Mouse (Mus musculus) adrenal gland, postnatal 25 days (tissue): ENCODE data around the gene Srpk2. TPM values are rescaled to one million over a fixed set of nuclear protein-coding genes. Genes with fewer than 3 reads are reported as not detected.
"Not testable (repeated sequence)": the region's sequence is repeated elsewhere in the genome, so short reads cannot be mapped to it uniquely, and the experiment has no call there.

Experiments used
- DNase-seq: peaks from one replicate; pipeline ENCODE4 v3.0.0; 2021; ENCODE audit warnings: mixed read lengths
- total RNA-seq: library from RNA; stranded (reverse); gene quantifications from 2 replicates; pipeline ENCODE4 v1.2.3, GENCODE M21; 2021

The Srpk2 gene
- total RNA-seq, 1 experiment from 2014 or later = 57.0 TPM

- DNase-seq = no peak
Measured at GRCm38 (mm10) chr5:23566382-23566781, 118.0 kb downstream of the Srpk2 start.

DNA sequence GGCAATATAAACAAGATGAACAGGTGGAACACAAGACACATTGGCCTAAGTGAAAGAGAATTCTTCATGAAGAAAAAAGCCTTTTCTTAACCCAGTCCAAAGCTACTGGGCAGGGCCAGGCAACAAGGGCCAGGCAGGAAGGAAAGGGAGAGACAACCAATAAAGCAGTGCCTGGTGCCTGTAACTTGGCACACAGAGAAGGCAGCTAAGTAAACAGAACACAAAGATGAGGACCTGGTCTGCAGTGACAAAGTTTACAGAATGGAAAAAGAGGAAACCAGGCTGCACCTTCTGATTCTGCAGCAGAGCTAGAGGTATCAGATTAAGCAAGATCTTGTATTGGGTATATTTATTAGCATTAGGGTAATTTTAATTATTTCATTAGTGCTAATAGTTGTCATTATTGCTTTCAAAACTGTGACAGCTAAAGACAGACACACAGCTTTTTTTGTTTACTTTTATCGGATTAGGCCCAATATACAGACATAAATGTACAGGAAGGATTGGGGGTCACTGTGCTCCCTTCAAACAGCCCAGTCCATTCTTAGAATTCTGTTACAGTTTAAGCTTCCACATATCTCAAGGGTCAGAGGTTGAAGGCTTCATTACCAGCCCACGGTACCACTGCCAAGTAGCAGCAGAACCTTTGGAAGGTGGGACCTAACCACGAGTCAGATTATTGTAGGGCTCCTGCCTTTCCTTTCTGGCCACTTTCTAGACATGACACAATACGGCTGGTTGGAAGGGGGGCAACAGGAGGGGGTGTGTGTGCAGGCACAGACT, 121.9 kb downstream of the Srpk2 start:
- DNase-seq = no peak

- DNase-seq = no peak
Measured at GRCm38 (mm10) chr5:23561227-23561626, 123.2 kb downstream of the Srpk2 start.

DNA sequence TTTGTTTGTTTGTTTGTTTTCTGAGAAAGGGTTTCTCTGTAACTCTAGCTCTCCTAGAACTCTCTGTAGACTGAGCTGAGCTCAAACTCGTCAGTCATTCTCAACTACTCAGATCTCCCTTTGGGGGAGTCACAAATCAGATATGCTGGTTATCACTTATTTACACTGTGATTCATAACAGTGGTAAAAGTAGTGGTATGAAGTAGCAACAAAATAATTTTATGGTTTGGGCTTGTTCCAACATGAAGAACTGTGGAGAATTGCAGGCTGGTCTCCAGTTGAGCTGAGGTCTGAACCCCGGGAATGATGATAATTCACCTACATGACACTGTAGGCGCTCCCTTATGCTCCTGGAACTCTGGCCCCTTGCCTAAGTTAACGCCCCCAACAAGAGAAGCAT, 124.2 kb downstream of the Srpk2 start:
- no peak for DNase-seq

DNA sequence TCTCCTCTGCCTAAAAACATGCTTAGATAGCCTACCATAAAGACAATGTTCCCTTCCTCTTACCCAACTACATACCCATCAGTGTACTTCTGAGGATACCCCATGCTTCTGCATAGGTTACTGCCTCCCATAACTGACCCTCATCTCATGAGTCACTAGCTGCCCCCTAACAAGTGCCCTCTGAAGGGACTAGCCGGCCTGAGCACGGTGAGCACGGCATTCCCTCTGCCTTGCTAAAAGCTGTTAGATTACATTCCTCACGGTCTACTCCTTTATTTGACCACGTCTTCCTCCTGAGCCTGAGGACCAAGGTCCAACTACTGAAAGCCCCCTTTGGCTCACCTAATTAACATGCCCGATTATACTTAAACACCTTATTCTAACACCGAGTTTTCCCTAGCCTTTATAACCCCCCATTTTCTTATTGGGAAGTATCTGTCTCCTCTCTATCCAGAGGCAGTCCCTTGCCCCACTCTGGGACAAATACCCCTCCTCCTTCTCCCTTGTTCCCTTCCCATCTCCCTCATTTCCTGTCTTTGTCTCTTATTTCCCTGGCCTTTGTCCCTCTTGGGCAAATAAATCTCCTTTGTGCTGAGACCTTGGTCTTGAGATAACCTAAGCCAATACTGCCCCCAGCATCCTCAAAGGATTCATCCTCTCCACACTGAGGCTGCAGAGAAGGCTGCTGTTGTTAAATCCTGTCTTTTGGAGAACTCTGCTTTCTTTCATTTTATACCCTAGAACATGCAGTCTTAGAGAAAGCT, 128.2 kb downstream of the Srpk2 start:
- no peak for DNase-seq

DNA sequence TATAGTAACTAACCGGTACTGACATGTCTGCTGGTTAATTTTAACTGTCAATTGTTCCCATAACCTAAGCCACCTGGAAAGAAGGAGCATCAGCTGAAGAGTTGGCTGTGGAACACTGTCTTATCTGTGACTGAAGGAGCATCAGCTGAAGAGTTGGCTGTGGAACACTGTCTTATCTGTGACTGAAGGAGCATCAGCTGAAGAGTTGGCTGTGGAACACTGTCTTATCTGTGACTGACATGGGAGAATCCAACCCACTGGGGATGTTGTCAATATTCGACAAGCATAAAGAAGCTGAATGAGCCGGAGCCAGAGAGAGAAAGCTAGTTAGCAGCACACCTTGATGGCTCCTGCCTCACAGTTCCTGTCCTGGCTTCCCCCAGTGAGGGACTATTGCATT, 131.1 kb downstream of the Srpk2 start:
- DNase-seq = not testable (repeated sequence)

DNA sequence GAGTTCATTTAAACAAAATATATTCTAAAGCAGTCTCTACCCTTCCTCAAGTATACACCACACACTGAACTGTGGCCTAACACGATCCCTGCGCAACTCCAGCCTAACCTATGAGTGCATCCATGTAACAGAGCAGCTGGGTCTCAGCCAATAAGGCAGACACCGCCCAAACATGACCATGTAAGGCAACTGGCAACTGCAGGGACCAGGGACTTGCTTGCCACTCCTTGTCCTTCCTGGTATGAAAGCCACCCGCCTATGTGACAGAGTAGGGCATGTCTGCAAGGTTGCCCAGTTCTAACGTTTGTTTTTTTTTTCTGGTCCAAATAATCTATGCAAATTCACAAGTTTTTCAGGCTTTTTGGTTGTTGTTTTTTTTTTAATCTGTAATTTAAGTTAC, 132.7 kb downstream of the Srpk2 start:
- no peak for DNase-seq

GRCm38 (mm10) chr5:23535692-23536091, 148.7 kb downstream of the Srpk2 start:
- DNase-seq = no peak

DNA sequence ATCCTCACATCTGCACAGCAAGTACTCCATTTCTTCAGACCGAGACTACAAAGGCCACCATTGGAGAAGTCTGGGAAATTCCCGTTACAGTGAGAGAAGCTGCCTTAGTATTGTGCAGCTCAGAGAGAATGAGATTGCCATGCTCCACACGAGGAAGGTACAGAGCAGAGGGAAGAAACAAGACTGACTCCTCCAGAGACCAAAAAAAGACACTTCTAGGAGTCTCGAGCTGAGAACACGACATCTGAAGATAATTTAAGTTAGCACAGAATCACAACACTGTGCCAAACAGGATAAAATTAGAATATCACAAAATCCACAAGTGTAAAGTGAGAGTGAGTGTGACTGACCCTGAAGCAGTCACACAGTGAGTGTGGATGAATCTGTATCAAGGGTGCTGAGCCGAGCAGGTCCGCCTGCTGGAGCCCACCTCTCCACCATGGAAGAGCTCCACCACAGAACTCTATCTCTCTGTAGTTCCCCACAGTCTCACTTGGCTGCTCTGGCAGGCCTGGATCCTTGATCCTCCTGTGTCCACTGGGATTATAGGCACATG, 152.8 kb downstream of the Srpk2 start:
- no peak for DNase-seq

DNA sequence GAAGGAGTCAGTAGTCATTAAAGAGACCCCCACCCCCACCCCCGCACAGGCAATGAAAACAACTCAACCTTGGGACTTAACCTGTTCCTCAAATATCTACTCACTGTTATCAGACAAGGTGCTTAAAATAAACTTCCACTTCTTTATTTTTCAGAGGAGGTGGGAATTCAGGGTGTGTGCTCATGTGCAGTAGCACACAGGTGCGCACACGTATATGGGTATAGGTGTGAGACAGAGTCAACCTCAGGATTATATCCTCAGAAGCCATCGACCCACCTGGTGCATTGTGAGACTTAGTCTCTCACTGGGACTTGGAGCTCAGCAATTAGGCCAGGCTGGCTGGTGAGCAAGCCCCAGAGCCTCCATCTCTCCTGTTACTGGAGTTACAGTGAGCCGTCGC, 153.3 kb downstream of the Srpk2 start:
- no peak for DNase-seq

- no peak for DNase-seq
Measured at GRCm38 (mm10) chr5:23524621-23525020, 159.8 kb downstream of the Srpk2 start.

DNA sequence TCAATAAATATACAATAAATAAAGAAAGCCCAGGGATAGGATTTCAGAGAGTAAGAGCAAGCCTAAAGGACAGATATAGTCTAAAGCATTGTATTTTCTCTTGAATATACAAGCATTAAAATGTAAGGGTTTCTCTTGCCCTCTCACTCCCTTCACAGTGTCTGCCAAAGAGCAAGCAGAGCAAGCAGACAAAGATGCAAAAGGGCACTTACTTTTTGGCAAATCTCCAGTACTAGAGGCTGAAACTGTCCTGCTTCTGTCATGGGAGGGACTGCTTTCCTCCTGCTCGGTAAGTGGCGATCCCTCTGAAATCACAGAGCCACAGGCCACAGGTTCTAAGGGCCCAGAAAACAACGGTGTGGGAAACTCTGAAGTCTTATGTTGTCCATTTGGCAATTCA, 160.5 kb downstream of the Srpk2 start:
- no peak for DNase-seq

DNA sequence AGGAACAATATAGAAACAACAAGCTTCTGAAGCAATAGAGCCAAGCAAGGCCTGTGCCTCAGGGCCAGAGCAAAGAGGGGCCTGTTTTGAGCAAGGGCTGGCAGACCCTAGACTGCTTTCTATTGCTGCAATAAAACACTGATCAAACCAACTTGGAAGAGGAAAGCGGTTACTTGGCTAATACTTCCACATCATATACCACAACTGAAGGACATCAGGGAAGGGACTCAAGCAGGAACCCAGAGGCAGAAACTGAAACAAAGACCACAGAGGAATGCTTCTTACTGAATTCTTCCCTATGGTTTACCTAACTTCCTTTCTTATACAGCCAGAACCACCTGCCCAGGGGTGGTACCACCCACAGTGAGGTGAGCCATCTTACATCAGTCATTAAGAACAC, 162.8 kb downstream of the Srpk2 start:
- no peak for DNase-seq

- DNase-seq = no peak
Measured at GRCm38 (mm10) chr5:23519679-23520078, 164.7 kb downstream of the Srpk2 start.

GRCm38 (mm10) chr5:23518673-23519072, 165.7 kb downstream of the Srpk2 start:
- DNase-seq = no peak

- no peak for DNase-seq
Measured at GRCm38 (mm10) chr5:23517839-23518238, 166.6 kb downstream of the Srpk2 start.

GRCm38 (mm10) chr5:23516962-23517361, 167.5 kb downstream of the Srpk2 start:
- no peak for DNase-seq

DNA sequence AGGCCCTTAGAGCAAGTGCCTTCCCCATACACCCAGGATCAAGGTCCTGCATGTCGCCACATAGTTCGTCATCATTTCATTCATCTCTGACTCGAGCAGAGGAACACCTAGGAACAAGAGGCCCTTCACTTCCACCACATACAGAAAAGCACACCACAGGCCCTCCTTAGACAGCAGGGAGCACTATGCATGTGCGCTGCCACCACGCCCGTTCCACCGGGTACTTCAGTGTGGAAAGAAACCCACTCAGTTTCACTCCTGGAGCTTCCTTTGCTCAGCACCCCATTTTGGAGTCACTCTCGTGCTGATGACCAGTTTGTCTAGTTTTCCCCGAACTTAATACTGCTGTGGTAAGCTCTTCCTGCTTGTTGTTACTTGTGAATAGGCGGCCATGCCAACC, 169.4 kb downstream of the Srpk2 start:
- DNase-seq = no peak

- DNase-seq = no peak
Measured at GRCm38 (mm10) chr5:23513468-23513867, 170.9 kb downstream of the Srpk2 start.

DNA sequence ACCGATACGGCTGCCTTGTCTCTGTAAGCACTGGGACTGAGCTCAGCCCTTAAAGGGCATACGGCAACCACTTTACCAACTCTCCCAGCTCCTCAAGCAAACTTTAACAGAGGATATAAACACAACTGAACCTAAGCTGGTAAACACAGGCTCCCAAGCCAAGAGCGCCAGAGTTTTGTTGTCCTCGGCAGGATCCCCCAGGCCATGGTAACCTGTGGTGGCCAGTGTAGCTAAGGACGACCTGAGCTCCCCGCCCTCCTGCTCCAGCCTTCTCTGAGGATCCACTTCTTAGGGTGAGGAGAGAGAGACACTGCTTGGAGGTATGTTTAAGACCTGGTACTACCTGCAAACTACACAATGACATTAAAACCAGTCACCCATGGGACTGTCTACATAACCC, 171.9 kb downstream of the Srpk2 start:
- DNase-seq = no peak

GRCm38 (mm10) chr5:23511456-23511855, 173.0 kb downstream of the Srpk2 start:
- no peak for DNase-seq

DNA sequence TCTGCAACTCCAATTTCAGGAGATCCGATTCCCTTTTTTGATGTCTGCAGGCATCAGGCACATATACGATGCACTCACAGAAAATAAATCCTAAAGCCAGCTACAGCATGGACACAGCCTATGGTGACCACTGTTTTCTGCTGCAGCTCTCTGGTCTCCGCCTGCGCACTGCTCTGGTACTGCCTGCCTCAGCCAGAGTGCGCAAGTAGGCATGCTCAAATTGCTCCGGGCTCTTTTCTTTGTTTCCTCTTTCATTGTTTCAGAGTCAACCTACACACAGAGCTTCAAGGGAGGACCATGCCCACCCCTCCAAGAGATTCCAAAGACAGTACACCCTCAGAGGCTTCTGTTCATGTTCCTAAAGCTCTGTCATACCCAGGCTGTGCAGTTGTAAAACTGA, 175.8 kb downstream of the Srpk2 start:
- no peak for DNase-seq

GRCm38 (mm10) chr5:23507210-23507609, 177.2 kb downstream of the Srpk2 start:
- no peak for DNase-seq

DNA sequence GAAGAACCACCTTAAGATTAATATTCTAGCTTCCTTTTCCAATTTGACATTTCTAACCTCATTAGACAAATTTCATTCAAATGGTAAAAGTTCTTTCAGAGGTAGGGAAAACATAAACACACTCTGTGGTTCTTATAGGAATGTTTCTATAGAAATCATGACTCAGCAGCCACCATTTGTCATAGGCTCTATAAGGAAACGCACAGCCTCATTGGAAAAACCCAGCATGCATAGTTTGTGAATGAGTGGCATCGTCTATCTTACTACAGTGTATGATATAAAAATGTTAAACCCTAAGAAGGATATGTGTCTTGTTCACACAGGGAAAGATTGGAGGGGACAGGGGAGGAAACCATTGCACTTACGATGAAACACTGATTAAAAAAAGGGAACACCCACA, 178.8 kb downstream of the Srpk2 start:
- DNase-seq = no peak
